Mouse (Mus musculus) bone marrow, adult 2 months (tissue): ENCODE results near the gene Naif1.

Experiments used
- CTCF ChIP-seq: fragments of 200-500 bp; IDR thresholded peaks from 2 replicates; pipeline ENCODE4 v1.5.1; 2011; ENCODE audit warnings: low read length, control low read depth; ENCODE audit not compliant: control insufficient read depth, insufficient read depth
- POLR2A ChIP-seq: fragments of 200-500 bp; IDR thresholded peaks from 2 replicates; pipeline ENCODE4 v1.6.1; 2011; ENCODE audit warnings: low read depth, mild to moderate bottlenecking, control low read depth, low read length, borderline replicate concordance; ENCODE audit not compliant: control insufficient read depth

DNA sequence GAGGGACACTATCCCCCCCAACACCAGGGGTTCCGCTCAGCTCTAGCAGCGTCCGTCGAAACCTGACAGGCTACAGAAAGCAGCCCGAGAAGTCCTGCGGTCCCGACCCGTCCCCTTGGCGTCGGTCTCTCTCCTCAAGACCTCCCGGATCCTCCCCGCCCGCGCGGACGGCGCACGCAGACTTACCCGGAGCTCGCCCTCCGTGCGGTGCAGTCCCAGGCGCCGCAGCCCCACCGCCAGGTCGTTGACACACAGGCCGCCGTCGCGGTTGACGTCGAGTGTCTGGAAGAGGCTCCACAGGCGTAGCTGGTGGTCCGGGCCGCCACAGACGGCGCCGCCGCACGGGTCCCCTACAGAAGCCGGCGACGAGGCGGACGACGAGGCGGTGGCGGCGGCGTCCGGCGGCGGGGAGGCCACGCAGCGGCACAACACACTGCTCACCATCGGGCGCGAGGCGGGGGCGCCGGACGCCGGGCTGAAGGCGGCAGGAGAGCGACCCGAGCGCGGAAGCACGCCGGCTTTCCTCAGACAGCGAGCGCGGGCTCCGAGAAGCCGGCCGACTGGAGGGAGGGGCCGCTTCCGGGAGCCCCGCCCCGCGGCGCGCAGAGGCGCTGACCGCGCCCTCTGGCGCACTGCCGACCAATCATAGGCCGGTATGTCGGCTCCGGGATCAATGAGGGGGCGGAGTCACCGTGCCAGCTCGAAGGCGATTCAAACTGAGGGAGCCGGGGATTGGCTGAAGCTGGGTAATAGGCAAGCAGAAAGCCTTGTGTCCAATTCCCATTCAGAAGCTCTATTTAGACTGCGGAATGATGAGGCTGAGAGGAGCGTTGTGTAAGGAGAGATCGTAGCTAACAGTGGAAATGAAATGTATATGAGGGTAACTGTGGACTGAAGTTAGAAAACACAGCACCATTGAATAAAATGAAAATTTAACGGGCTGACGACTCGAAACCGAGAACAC is 906 bp downstream of the Naif1 start, which contains the start of gene Slc25a25:
- no peak for TF ChIP-seq CTCF
- TF ChIP-seq POLR2A: peak; percentile 72; the same call in 1 of the 2 replicates
